Mouse (Mus musculus): ENCODE measurements at regions not wholly inside any gene's neighbourhood (a gene's known extent, or its start where the extent isn't known, plus 50 kb on each side); places are given as distances from the start of the nearest gene placed in this dataset.

GRCm38 (mm10) chr9:46739341-46739740, 259.2 kb upstream of the Gm4791 start:
- TF ChIP-seq GATA1 (IDR thresholded peaks at IDR 0.05; ENCODE audit: borderline replicate concordance, low read length) = no peak
- TF ChIP-seq CTCF (IDR thresholded peaks at IDR 0.05; ENCODE audit: low read depth, low read length) = no peak
- TF ChIP-seq TAL1 (conservative IDR thresholded peaks at IDR 0.05; ENCODE audit: low read depth, low read length) = no peak
